Mouse (Mus musculus) fibroblast of lung, adult 2 months (primary cell): ENCODE measurements around the gene Ascc1.
A peak's percentile ranks its signal among the peaks of the same experiment; 100 is the strongest.
"Not testable (repeated sequence)": the region's sequence is repeated elsewhere in the genome, so short reads cannot be mapped to it uniquely, and the experiment has no call there.

Experiments used
- DNase-seq: peaks from one replicate; pipeline ENCODE4 v3.0.0-alpha.2; 2011; ENCODE audit warnings: low read depth

Gene Ascc1

GRCm38 (mm10) chr10:60115345-60116185 lies 113.0 kb downstream of the Ascc1 start:
- DNase-seq = no peak

GRCm38 (mm10) chr10:60116997-60117396 lies 114.4 kb downstream of the Ascc1 start:
- no peak for DNase-seq

- DNase-seq = no peak
These were observed 115.9 kb downstream of the Ascc1 start for GRCm38 (mm10) chr10:60118464-60118863.

- no peak for DNase-seq
These were observed 118.0 kb downstream of the Ascc1 start for GRCm38 (mm10) chr10:60120630-60121029.

GRCm38 (mm10) chr10:60124078-60124477 lies 121.5 kb downstream of the Ascc1 start:
- DNase-seq = no peak

GRCm38 (mm10) chr10:60125529-60126327 lies 123.1 kb downstream of the Ascc1 start:
- DNase-seq = no peak

- DNase-seq = no peak
These were observed 125.7 kb downstream of the Ascc1 start for GRCm38 (mm10) chr10:60128287-60128686.

- no peak for DNase-seq
These were observed 127.9 kb downstream of the Ascc1 start for GRCm38 (mm10) chr10:60130504-60130903.

GRCm38 (mm10) chr10:60133501-60133900 lies 130.9 kb downstream of the Ascc1 start:
- no peak for DNase-seq

GRCm38 (mm10) chr10:60134201-60134600 lies 131.6 kb downstream of the Ascc1 start:
- DNase-seq = no peak

- not testable (repeated sequence) for DNase-seq
These were observed 133.4 kb downstream of the Ascc1 start for GRCm38 (mm10) chr10:60136010-60136409.

GRCm38 (mm10) chr10:60136935-60137334 lies 134.3 kb downstream of the Ascc1 start:
- DNase-seq = no peak

GRCm38 (mm10) chr10:60138680-60139079 lies 136.1 kb downstream of the Ascc1 start:
- no peak for DNase-seq

- DNase-seq = no peak
These were observed 138.1 kb downstream of the Ascc1 start for GRCm38 (mm10) chr10:60140751-60141150.

- no peak for DNase-seq
These were observed 139.1 kb downstream of the Ascc1 start for GRCm38 (mm10) chr10:60141656-60142160.

GRCm38 (mm10) chr10:60147510-60148047 lies 145.0 kb downstream of the Ascc1 start:
- DNase-seq = not testable (repeated sequence)

GRCm38 (mm10) chr10:60148087-60148486 lies 145.5 kb downstream of the Ascc1 start:
- peak; percentile 27 for DNase-seq
